Mouse (Mus musculus) forebrain, embryonic 14.5 days (tissue): ENCODE data around the gene Ncoa1. TPM values are rescaled to one million over a fixed set of nuclear protein-coding genes. Genes with fewer than 3 reads are reported as not detected.

Source experiments
- ATAC-seq: fragments of 200-750 bp; cut with Nextera tagmentation; 2 replicates; pipeline ENCODE4 v1.8.0; 2017; ENCODE audit warnings: mild to moderate bottlenecking, moderate library complexity
- DNase-seq: peaks from one replicate; pipeline ENCODE4 v3.0.0-alpha.2; 2015; ENCODE audit warnings: low spot score
- H3K27ac ChIP-seq: fragments of 300-500 bp; sonication (generic); 2 replicates; pipeline ENCODE4 v1.5.1; 2014; ENCODE audit warnings: low read depth, mild to moderate bottlenecking, control low read depth, low read length, moderate library complexity
- H3K27me3 ChIP-seq: fragments of 300-500 bp; sonication (generic); replicated peaks from 2 replicates; pipeline ENCODE4 v1.6.1; 2014; ENCODE audit warnings: low read length, control low read depth, mixed read lengths; ENCODE audit not compliant: control insufficient read depth, insufficient read depth
- H3K36me3 ChIP-seq: fragments of 300-500 bp; sonication (generic); 2 replicates; pipeline ENCODE4 v1.6.1; 2014; ENCODE audit warnings: low read length, control low read depth; ENCODE audit not compliant: control insufficient read depth, insufficient read depth
- H3K4me1 ChIP-seq: fragments of 300-500 bp; sonication (generic); 2 replicates; pipeline ENCODE4 v1.6.1; 2014; ENCODE audit warnings: antibody characterized with exemption, low read length, control low read depth; ENCODE audit not compliant: control insufficient read depth, insufficient read depth
- H3K4me2 ChIP-seq: fragments of 300-500 bp; sonication (generic); 2 replicates; pipeline ENCODE4 v1.6.1; 2014; ENCODE audit warnings: mild to moderate bottlenecking, control low read depth, low read length
- H3K4me3 ChIP-seq: fragments of 300-500 bp; sonication (generic); 2 replicates; pipeline ENCODE4 v1.5.1; 2014; ENCODE audit warnings: low read depth, low read length, control low read depth
- H3K9ac ChIP-seq: fragments of 300-500 bp; sonication (generic); 2 replicates; pipeline ENCODE4 v1.6.1; 2014; ENCODE audit warnings: mild to moderate bottlenecking, low read length, control low read depth, moderate library complexity
- H3K9me3 ChIP-seq: fragments of 300-500 bp; sonication (generic); replicated peaks from 2 replicates; pipeline ENCODE4 v1.6.1; 2016; ENCODE audit warnings: low read length, control low read depth, mixed read lengths; ENCODE audit not compliant: control insufficient read depth
- WGBS: fragments of 180-500 bp; shearing (Covaris S2); extraction: QIAGEN DNeasy Blood & Tissue Kit; methylation state at CpG from one replicate; pipeline ENCODE4 v1.1.7; 2014; 5-methylcytosine and 5-hydroxymethylcytosine counted together
- polyA plus RNA-seq: library from polyadenylated mRNA; unstranded; fragments of >200 nt; fragmentation: Nextera tagmentation; extraction: Ambion mirVana; gene quantifications from 2 replicates; pipeline ENCODE4 v1.2.1, GENCODE M21; 2014

The Ncoa1 gene
- polyA plus RNA-seq = 17.8 and 19.6 TPM in 2 replicates

- WGBS = 1% methylated on average over 75 of the region's 98 CpGs
- peak; percentile 83 for ATAC-seq
- Histone ChIP-seq H3K27ac (peak within 1 kb of the TSS; percentile 98), H3K4me2 (peak within 1 kb of the TSS; percentile 86), H3K9ac (peak within 1 kb of the TSS; percentile 98), H3K36me3 (no peaks in the 10 kb centered on the region), H3K4me1 (peaks cover 18% of the 10 kb centered on the region; the same call in 1 of the 2 replicates), H3K9me3 (no peaks in the 10 kb centered on the region), H3K4me3 (peak within 1 kb of the TSS; percentile 86), H3K27me3 (no peaks in the 10 kb centered on the region)
- DNase-seq = peak; percentile 72
Measured at GRCm38 (mm10) chr12:4476832-4477671, at the start of gene Ncoa1. TSS of gene Ncoa1 (minus strand) at chr12:4477182.

DNA sequence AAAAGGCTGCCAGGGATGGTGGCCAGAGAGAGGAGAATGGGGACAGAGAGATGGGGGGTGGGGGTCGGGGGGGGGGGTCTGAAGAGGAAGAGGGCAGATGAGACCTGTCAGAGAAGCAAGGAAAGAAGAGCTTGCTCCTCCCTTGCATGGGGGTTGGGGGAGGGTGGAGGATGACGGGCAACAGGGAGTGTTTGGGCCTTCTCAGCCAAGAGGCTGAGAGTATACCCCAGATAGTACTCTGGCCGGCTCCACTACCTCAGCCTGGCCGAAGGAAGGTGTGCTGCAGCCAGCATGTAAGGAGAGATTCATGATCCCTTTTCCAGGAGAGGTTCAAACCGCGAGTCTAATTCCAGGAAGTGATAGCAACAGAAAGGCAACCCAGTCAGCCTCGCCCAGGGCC, 47.6 kb upstream of the Ncoa1 start:
- Histone ChIP-seq H3K27me3 (no peaks in the 10 kb centered on the region), H3K27ac (peak overlapping the region; percentile 89), H3K4me2 (no peak overlapping the region), H3K9ac (no peak overlapping the region), H3K9me3 (no peaks in the 10 kb centered on the region), H3K4me3 (no peak overlapping the region), H3K36me3 (no peaks in the 10 kb centered on the region), H3K4me1 (peaks cover 20% of the 10 kb centered on the region)
- no peak for DNase-seq
- no peak for ATAC-seq
- WGBS = 30% methylated on average over 7 of the region's 7 CpGs

GRCm38 (mm10) chr12:4523688-4524298, 46.8 kb upstream of the Ncoa1 start:
- WGBS = 3% methylated on average over 9 of the region's 9 CpGs
- Histone ChIP-seq H3K4me1 (peaks cover 20% of the 10 kb centered on the region), H3K27me3 (no peaks in the 10 kb centered on the region), H3K4me2 (peak overlapping the region; percentile 30), H3K9me3 (no peaks in the 10 kb centered on the region), H3K27ac (peak overlapping the region; percentile 89), H3K9ac (peak overlapping the region; percentile 38; the same call in 1 of the 2 replicates), H3K36me3 (no peaks in the 10 kb centered on the region), H3K4me3 (no peak overlapping the region)
- DNase-seq (peak; percentile 75), ATAC-seq (peak; percentile 72)

DNA sequence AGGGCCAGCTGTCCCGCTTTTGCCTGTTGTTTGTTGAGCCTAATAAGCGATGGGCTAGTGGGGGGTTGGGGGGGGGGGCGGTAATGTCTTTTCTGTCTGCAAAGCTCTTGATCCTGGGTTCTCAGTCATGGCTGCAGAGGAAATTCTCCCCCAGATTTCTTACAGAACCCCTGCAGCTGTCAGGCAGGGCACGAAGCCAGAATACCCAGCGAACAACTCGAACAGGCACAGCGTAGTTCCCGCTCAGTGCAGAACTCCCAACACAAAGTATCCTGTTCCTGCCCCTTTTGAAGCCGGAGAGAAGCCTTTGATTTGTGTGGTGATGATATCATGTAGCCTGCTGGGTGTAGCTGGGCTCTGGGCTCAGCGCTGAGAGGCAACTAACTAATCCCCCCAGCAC, 46.2 kb upstream of the Ncoa1 start:
- H3K4me2 ChIP-seq = peak overlapping the region; percentile 30
- H3K27ac ChIP-seq = peak overlapping the region; percentile 89
- H3K36me3 ChIP-seq = no peaks in the 10 kb centered on the region
- no peak overlapping the region for H3K4me3 ChIP-seq
- H3K9ac ChIP-seq = peak overlapping the region; percentile 38; the same call in 1 of the 2 replicates
- WGBS = 0% methylated on average over 10 of the region's 10 CpGs
- DNase-seq = peak; percentile 94
- H3K4me1 ChIP-seq = peaks cover 20% of the 10 kb centered on the region
- ATAC-seq = peak; percentile 92
- no peaks in the 10 kb centered on the region for H3K9me3 ChIP-seq
- no peaks in the 10 kb centered on the region for H3K27me3 ChIP-seq

DNA sequence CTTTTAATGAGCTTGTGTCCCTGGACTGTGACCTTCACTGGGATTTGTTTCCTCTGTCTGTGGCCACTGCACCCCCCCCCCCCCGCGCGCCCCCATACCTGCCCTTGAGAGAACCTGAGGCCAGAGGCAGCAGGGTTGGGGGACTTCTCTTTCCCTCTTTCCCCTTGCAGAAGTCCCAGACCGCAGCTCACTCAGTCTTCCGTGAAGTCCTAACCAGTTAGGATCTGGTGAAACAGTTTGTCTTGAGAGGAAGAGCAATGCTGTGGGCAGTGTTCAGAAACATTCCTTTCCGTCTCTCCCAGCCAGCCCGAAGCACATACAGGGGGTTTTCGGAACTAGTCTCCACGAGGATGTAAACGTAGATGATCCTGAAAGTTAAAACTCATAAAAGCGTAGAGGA, 42.0 kb upstream of the Ncoa1 start:
- Histone ChIP-seq H3K4me3 (no peak overlapping the region), H3K4me1 (peaks cover 13% of the 10 kb centered on the region; the same call in 1 of the 2 replicates), H3K4me2 (no peak overlapping the region), H3K9ac (no peak overlapping the region), H3K27ac (no peak overlapping the region), H3K9me3 (no peaks in the 10 kb centered on the region), H3K27me3 (no peaks in the 10 kb centered on the region), H3K36me3 (no peaks in the 10 kb centered on the region)
- DNase-seq (no peak), ATAC-seq (no peak)
- 86% methylated on average over 11 of the region's 11 CpGs for WGBS

GRCm38 (mm10) chr12:4509591-4510061, 32.6 kb upstream of the Ncoa1 start:
- WGBS = 10% methylated on average over 12 of the region's 12 CpGs
- Histone ChIP-seq H3K9ac (peak overlapping the region; percentile 45), H3K4me3 (peak overlapping the region; percentile 14), H3K27ac (peak overlapping the region; percentile 68; the same call in 1 of the 2 replicates), H3K27me3 (no peaks in the 10 kb centered on the region), H3K4me1 (peaks cover 10% of the 10 kb centered on the region; the same call in 1 of the 2 replicates), H3K9me3 (no peaks in the 10 kb centered on the region), H3K36me3 (no peaks in the 10 kb centered on the region), H3K4me2 (peak overlapping the region; percentile 45)
- ATAC-seq = peak; percentile 67; the same call in 1 of the 2 replicates
- DNase-seq = peak; percentile 64

GRCm38 (mm10) chr12:4508182-4508581, 31.2 kb upstream of the Ncoa1 start:
- Histone ChIP-seq H3K4me3 (no peak overlapping the region), H3K9me3 (no peaks in the 10 kb centered on the region), H3K4me1 (peaks cover 10% of the 10 kb centered on the region; the same call in 1 of the 2 replicates), H3K36me3 (no peaks in the 10 kb centered on the region), H3K4me2 (no peak overlapping the region), H3K9ac (no peak overlapping the region), H3K27ac (no peak overlapping the region), H3K27me3 (no peaks in the 10 kb centered on the region)
- no peak for DNase-seq
- 68% methylated on average over 1 of the region's 1 CpGs for WGBS
- no peak for ATAC-seq

DNA sequence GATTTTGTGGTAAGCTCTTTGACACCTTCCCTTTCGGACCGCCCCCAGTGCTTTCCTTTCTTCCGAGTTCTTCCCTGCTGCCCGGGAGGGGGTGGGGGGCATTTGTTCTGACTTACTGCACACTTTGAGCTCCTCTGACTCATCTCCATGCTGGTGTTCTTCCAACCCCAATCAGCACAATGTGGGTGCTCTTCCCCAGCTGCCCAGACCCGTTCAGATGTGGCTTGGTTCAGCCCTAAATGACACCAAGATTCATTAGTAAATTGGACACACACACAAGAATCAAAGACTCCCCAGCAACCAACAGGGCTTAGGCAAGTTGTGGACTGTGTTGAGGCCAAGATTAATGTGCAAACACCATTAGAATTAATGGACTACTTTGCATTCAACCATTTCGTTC, 30.5 kb upstream of the Ncoa1 start:
- H3K27ac ChIP-seq = no peak overlapping the region
- peaks cover 10% of the 10 kb centered on the region; the same call in 1 of the 2 replicates for H3K4me1 ChIP-seq
- H3K9ac ChIP-seq = no peak overlapping the region
- ATAC-seq = no peak
- H3K36me3 ChIP-seq = no peaks in the 10 kb centered on the region
- H3K9me3 ChIP-seq = no peaks in the 10 kb centered on the region
- 8% methylated on average over 6 of the region's 6 CpGs for WGBS
- no peaks in the 10 kb centered on the region for H3K27me3 ChIP-seq
- H3K4me3 ChIP-seq = no peak overlapping the region
- peak; percentile 22 for DNase-seq
- no peak overlapping the region for H3K4me2 ChIP-seq
